Mouse (Mus musculus): ENCODE results near the gene Zzef1.

Zzef1 gene

GRCm38 (mm10) chr11:72960723-72961071 is 164.7 kb downstream of the Zzef1 start:
- DNase-seq, result no peak

- DNase-seq, result peak; percentile 76 to 86
These were observed 165.3 kb downstream of the Zzef1 start, which contains the start of gene Atp2a3 for GRCm38 (mm10) chr11:72961072-72961980. Gene Atp2a3 (plus strand): TSS chr11:72961169.

GRCm38 (mm10) chr11:72962378-72962777 is 166.4 kb downstream of the Zzef1 start:
- no peak for DNase-seq

- DNase-seq, result no peak
These were observed 167.2 kb downstream of the Zzef1 start for GRCm38 (mm10) chr11:72963058-72963788.

DNA sequence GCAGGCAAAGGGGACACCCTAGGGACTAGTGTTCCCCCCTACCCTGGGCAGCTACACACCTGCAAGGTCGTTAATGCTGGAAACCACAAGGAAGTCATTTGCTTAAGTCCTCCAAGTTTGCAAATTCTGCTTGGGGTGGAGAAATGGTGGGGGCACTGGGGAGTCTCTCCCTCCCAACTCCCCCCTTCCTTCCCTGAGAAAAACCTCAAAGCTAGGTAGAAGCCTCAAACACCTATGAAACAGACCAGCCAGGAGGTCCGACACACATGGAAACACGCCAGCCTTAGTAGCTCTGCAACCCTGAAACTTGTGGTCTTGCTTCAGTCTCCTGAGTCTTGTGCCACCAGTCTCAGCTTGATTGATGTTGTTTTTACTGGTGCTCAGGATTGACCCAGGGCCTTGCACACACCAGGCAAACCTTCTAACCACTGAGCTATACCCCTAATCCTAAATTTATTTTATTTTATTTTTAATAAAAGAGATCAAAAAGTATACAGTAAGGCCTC is 167.8 kb downstream of the Zzef1 start:
- no peak for DNase-seq

- no peak for DNase-seq
These were observed 179.0 kb downstream of the Zzef1 start for GRCm38 (mm10) chr11:72974995-72975503.
